Mouse (Mus musculus): ENCODE measurements at regions not wholly inside any gene's neighbourhood (a gene's known extent, or its start where the extent isn't known, plus 50 kb on each side); places are given as distances from the start of the nearest gene placed in this dataset.

DNA sequence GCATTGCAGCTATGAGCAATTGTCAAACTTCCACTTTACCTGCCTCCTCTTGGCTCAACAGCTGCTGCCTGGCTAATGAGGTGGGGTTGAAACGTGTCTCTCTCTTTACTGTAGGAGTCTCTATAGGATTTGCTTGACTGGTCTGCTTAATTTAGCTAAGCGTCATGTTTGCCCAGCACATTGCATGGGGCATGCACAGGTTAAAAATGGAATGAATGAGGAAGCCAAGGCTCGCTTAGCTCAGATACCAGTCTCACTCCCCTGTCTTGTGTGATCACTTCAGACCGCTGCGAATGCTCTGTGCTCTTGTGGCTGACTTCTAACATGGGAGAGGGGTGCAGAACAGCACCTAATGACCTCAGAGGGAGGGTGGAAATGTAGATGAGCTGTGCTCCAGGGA lies 332.5 kb downstream of the Rnd3 start:
- TF ChIP-seq CTCF (IDR thresholded peaks at IDR 0.05; ENCODE audit: insufficient read depth, low read length) (no peak), POLR2A (IDR thresholded peaks at IDR 0.05; ENCODE audit: borderline replicate concordance, extremely low read depth, low read depth, low read length) (no peak)

Measured in lung, adult 2 months (tissue).